Mouse (Mus musculus): ENCODE measurements around the gene Ttf1. TPM values are rescaled to one million over a fixed set of nuclear protein-coding genes. Genes with fewer than 3 reads are reported as not detected.

The Ttf1 gene
- total and polyA plus RNA-seq, 3 experiments = 13.5 to 15.6 TPM; not detected in 1

DNA sequence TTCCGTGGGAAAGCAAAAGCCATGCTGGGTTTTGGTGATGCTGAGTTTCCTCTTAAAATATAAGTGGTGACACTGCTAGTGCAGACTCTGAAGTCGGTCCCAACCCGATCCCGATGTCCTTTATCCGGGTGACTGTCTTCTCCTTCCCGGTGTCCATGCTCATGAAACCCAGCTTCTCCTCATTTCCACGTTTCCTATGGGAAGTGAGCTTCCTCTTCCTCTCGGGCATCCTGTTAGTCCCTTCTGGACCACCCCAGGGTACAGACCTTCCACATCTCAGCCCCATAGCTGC is 18.6 kb upstream of the Ttf1 start:
- no peaks in the 10 kb centered on the region; a peak in 2 of 4 replicates for H3K27me3 ChIP-seq (ENCODE audit: control insufficient read depth in 1 of 2, insufficient read depth in 2 of 2, low read length in 2 of 2)
- no peak for DNase-seq (ENCODE audit: low read depth, low spot score)
- H3K4me1 ChIP-seq (ENCODE audit: control insufficient read depth in 1 of 2, insufficient read depth in 2 of 2, low read length in 2 of 2) = no peaks in the 10 kb centered on the region
- H3K4me3 ChIP-seq (ENCODE audit: control insufficient read depth in 1 of 2, insufficient read depth in 1 of 2, low read depth in 2 of 2, low read length in 2 of 2) = no peak overlapping the region
- H3K9ac ChIP-seq (ENCODE audit: control insufficient read depth, low read depth, low read length, poor library complexity, severe bottlenecking) = no peak overlapping the region
- H3K79me2 ChIP-seq (ENCODE audit: control insufficient read depth, insufficient read depth, low read length, poor library complexity) = no peaks in the 10 kb centered on the region
- no peak for TF ChIP-seq E2F4 (IDR thresholded peaks at IDR 0.05; ENCODE audit: borderline replicate concordance, low read depth, low read length)
- no peak for TF ChIP-seq USF1 (IDR thresholded peaks at IDR 0.05; ENCODE audit: low read depth, low read length)
- no peak for TF ChIP-seq ETS1 (IDR thresholded peaks at IDR 0.05; ENCODE audit: low read depth, low read length)
- TF ChIP-seq MAZ (IDR thresholded peaks at IDR 0.05; ENCODE audit: low read depth, low read length) = no peak
- no peak for TF ChIP-seq BHLHE40 (IDR thresholded peaks at IDR 0.05; ENCODE audit: borderline replicate concordance, low read depth, low read length)
- TF ChIP-seq ELF1 (IDR thresholded peaks at IDR 0.05; ENCODE audit: low read depth, low read length) = no peak
- TF ChIP-seq NRF1 (IDR thresholded peaks at IDR 0.05; ENCODE audit: insufficient read depth, low read depth, low read length, poor library complexity, severe bottlenecking) = no peak
- TF ChIP-seq MXI1 (IDR thresholded peaks at IDR 0.05; ENCODE audit: low read depth, low read length) = no peak
- no peak for TF ChIP-seq MAFK (IDR thresholded peaks at IDR 0.05; ENCODE audit: borderline replicate concordance, low read depth, low read length)
- TF ChIP-seq MYB (IDR thresholded peaks at IDR 0.05; ENCODE audit: low read depth, low read length) = no peak
- H3K36me3 ChIP-seq (ENCODE audit: control insufficient read depth in 1 of 2, insufficient read depth in 2 of 2, low read length in 2 of 2) = no peaks in the 10 kb centered on the region
- H3K27ac ChIP-seq (ENCODE audit: control insufficient read depth, low read depth, low read length) = no peak overlapping the region
- H3K9me3 ChIP-seq (replicated peaks; ENCODE audit: insufficient read depth, low read length) = no peaks in the 10 kb centered on the region

DNA sequence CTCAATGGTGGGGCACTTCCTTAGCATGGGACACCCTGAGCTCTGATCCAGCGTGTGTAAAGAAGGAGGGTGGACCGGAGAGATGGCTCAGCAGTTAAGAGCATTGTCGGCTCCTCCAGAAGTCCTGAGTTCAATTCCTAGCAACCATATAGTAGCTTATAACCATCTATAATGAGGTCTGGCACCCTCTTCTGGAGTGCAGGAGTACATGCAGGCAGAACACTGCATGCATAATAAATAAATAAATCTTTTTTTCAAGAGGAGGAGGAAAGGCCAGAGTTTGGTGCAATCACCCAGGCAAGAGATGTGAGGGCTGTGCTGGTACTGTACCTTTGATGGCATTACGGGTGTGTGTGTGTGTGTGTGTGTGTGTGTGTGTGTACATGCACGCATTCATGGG is 17.9 kb upstream of the Ttf1 start:
- H3K9ac ChIP-seq (ENCODE audit: control insufficient read depth, low read depth, low read length, poor library complexity, severe bottlenecking) = no peak overlapping the region
- H3K79me2 ChIP-seq (ENCODE audit: control insufficient read depth, insufficient read depth, low read length, poor library complexity) = no peaks in the 10 kb centered on the region
- H3K4me1 ChIP-seq (ENCODE audit: control insufficient read depth in 1 of 2, insufficient read depth in 2 of 2, low read length in 2 of 2) = no peaks in the 10 kb centered on the region
- TF ChIP-seq SMC3 (IDR thresholded peaks at IDR 0.05; ENCODE audit: low read depth, low read length) (peak; percentile 54), RAD21 (IDR thresholded peaks at IDR 0.05; ENCODE audit: low read depth, low read length) (peak; percentile 26), CTCF (IDR thresholded peaks at IDR 0.05 in 2 of 3, conservative IDR thresholded peaks at IDR 0.05 in 1 of 3; ENCODE audit: control insufficient read depth in 1 of 3, insufficient read depth in 1 of 3, low read depth in 2 of 3, low read length in 3 of 3, poor library complexity in 1 of 3, severe bottlenecking in 1 of 3) (peak in 2 of 3 experiments; percentile 26 to 58; a peak in 2 of 6 replicates), CHD2 (IDR thresholded peaks at IDR 0.05; ENCODE audit: low read length) (no peak)
- H3K36me3 ChIP-seq (ENCODE audit: control insufficient read depth in 1 of 2, insufficient read depth in 2 of 2, low read length in 2 of 2) = no peaks in the 10 kb centered on the region
- DNase-seq (ENCODE audit: low read depth, low spot score) = peak; percentile 19
- H3K9me3 ChIP-seq (replicated peaks; ENCODE audit: insufficient read depth, low read length) = no peaks in the 10 kb centered on the region
- no peak overlapping the region for H3K27ac ChIP-seq (ENCODE audit: control insufficient read depth, low read depth, low read length)
- no peaks in the 10 kb centered on the region; a peak in 2 of 4 replicates for H3K27me3 ChIP-seq (ENCODE audit: control insufficient read depth in 1 of 2, insufficient read depth in 2 of 2, low read length in 2 of 2)
- no peak overlapping the region for H3K4me3 ChIP-seq (ENCODE audit: control insufficient read depth in 1 of 2, insufficient read depth in 1 of 2, low read depth in 2 of 2, low read length in 2 of 2)

DNA sequence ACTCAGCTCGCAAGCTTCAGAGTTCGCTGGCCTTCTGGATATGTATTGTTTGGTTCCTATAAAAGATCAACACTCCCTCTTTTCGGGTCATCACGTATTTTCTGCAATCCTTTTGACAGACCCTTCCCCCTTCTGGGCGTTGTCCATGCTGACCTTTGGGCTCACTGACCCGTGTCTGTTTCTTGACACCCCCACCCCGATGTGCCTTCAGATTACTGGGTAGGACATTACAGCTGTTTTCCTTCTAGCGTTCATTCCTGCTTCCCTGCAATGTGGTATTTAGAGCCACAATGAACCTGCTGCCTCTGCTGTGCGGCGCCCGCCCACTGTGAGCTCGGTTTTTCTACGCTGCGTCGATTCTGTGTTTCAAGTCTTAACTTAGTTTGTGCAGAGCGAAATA is 13.9 kb upstream of the Ttf1 start:
- Histone ChIP-seq H3K79me2 (ENCODE audit: control insufficient read depth, insufficient read depth, low read length, poor library complexity) (no peaks in the 10 kb centered on the region), H3K4me1 (ENCODE audit: control insufficient read depth in 1 of 2, insufficient read depth in 2 of 2, low read length in 2 of 2) (no peaks in the 10 kb centered on the region), H3K27me3 (ENCODE audit: control insufficient read depth in 1 of 2, insufficient read depth in 2 of 2, low read length in 2 of 2) (no peaks in the 10 kb centered on the region), H3K4me3 (ENCODE audit: control insufficient read depth in 1 of 2, insufficient read depth in 1 of 2, low read depth in 2 of 2, low read length in 2 of 2) (no peak overlapping the region), H3K36me3 (ENCODE audit: control insufficient read depth in 1 of 2, insufficient read depth in 2 of 2, low read length in 2 of 2) (no peaks in the 10 kb centered on the region), H3K9me3 (replicated peaks; ENCODE audit: insufficient read depth, low read length) (no peaks in the 10 kb centered on the region), H3K27ac (ENCODE audit: control insufficient read depth, low read depth, low read length) (no peak overlapping the region), H3K9ac (ENCODE audit: control insufficient read depth, low read depth, low read length, poor library complexity, severe bottlenecking) (no peak overlapping the region)
- no peak for DNase-seq (ENCODE audit: low read depth, low spot score)
- TF ChIP-seq ZMIZ1 (IDR thresholded peaks at IDR 0.05; ENCODE audit: low read depth, low read length) (no peak), SMC3 (IDR thresholded peaks at IDR 0.05; ENCODE audit: low read depth, low read length) (no peak), USF1 (IDR thresholded peaks at IDR 0.05; ENCODE audit: low read depth, low read length) (no peak), POLR2AphosphoS2 (IDR thresholded peaks at IDR 0.05; ENCODE audit: low read length) (no peak), EP300 (IDR thresholded peaks at IDR 0.05; ENCODE audit: low read depth in 1 of 2, low read length in 2 of 2) (no peak), POLR2AphosphoS5 (IDR thresholded peaks at IDR 0.05; ENCODE audit: borderline replicate concordance, low read depth, low read length) (no peak)

All from MEL (cell line).